18 mouse cellular contexts compared by ENCODE assay signal in genomic region chr7:109606994-109607610, GRCm38 (mm10).
DNase-seq lines count a peak whose midpoint lies in the region; ATAC-seq and TF ChIP-seq lines count a peak whose summit lies in the region.
"Had no signal": no experiment of that assay in that cellular context is flagged by ENCODE, and none has a peak within 500 bp of the region (broad histone marks: within the 10 kb centered on the region; RNA-seq: fewer than 3 reads in every experiment).

No protein-coding gene starts in this region.

- WGBS in heart, embryonic 16.5 days: 58% methylated on average over 7 of the region's 7 CpGs

- H3K9me3 ChIP-seq in heart, embryonic 16.5 days (replicated peaks; ENCODE audit: control insufficient read depth, low read length): no peaks in the 10 kb centered on the region
- H3K9me3 ChIP-seq: forebrain, embryonic 15.5 days; stomach, embryonic 15.5 days had no signal

- no peak for TF ChIP-seq CTCF in left cerebral cortex, adult 2 months (IDR thresholded peaks at IDR 0.05)

- peak; percentile 72 to 86 for DNase-seq in adrenal gland, adult (ENCODE audit: inconsistent age in 2 of 2, low spot score in 1 of 2)
- no peak for DNase-seq in adrenal gland, adult 18-20 months (ENCODE audit: low spot score in 2 of 2)
- peak; percentile 31 to 60 for DNase-seq in heart, adult 9 months (ENCODE audit: low spot score in 2 of 2)
- no peak for DNase-seq in heart, postnatal 36 days
- peak; percentile 83 for DNase-seq in R1 (ENCODE audit: low read depth, low spot score)
- DNase-seq in left cerebral cortex, adult 2 months (ENCODE audit: extremely low spot score in 1 of 2, low spot score in 2 of 2): no peak
- DNase-seq: cerebellum, adult 8-10 months; midbrain, embryonic 14.5 days had no signal

- H3K27me3 ChIP-seq in heart, embryonic 16.5 days (ENCODE audit: control insufficient read depth, insufficient read depth, low read length): no peaks in the 10 kb centered on the region
- H3K27me3 ChIP-seq: forebrain, embryonic 15.5 days; stomach, embryonic 15.5 days had no signal

- no peak for ATAC-seq in heart, embryonic 16.5 days (replicated peaks; ENCODE audit: extremely low read depth, insufficient read depth, low FRiP score)
- ATAC-seq in erythroid progenitor cell, adult 5-6 weeks (replicated peaks; ENCODE audit: low FRiP score, poor library complexity, severe bottlenecking): no peak
- ATAC-seq: forebrain, embryonic 15.5 days; hindbrain, embryonic 16.5 days; intestine, postnatal 0 days; lung, postnatal 0 days had no signal

- H3K27ac ChIP-seq in heart, embryonic 16.5 days (ENCODE audit: low read length): peak overlapping the region; percentile 64
- H3K27ac ChIP-seq in left cerebral cortex, adult 2 months: no peak overlapping the region
- H3K27ac ChIP-seq: forebrain, embryonic 15.5 days; kidney, postnatal 0 days; liver, embryonic 14.5 days; stomach, embryonic 15.5 days had no signal

- H3K4me3 ChIP-seq in heart, embryonic 16.5 days (ENCODE audit: low read length): no peak overlapping the region
- H3K4me3 ChIP-seq in left cerebral cortex, adult 2 months: no peak overlapping the region
- H3K4me3 ChIP-seq: erythroblast, embryonic 14.5 days; forebrain, embryonic 15.5 days; stomach, embryonic 15.5 days had no signal

- intact Hi-C loops in heart, postnatal 36 days (cut with DNase I): no loop called here
- intact Hi-C loops in left cerebral cortex, adult 2 months (cut with DNase I): no loop called here

- peak overlapping the region; percentile 58; the same call in 1 of the 2 replicates for H3K9ac ChIP-seq in heart, embryonic 16.5 days (ENCODE audit: low read length)
- H3K9ac ChIP-seq: forebrain, embryonic 15.5 days; liver, embryonic 14.5 days; stomach, embryonic 15.5 days had no signal

- peaks cover 47% of the 10 kb centered on the region for H3K4me1 ChIP-seq in heart, embryonic 16.5 days (ENCODE audit: control insufficient read depth, insufficient read depth, low read length)

- no peak overlapping the region for H3K4me2 ChIP-seq in heart, embryonic 16.5 days (ENCODE audit: low read depth, low read length)
- H3K4me2 ChIP-seq: forebrain, embryonic 15.5 days; stomach, embryonic 15.5 days had no signal

- no peaks in the 10 kb centered on the region for H3K36me3 ChIP-seq in heart, embryonic 16.5 days (ENCODE audit: control insufficient read depth, insufficient read depth)
- H3K36me3 ChIP-seq: forebrain, embryonic 15.5 days; stomach, embryonic 15.5 days had no signal

Comparison
In these comparisons a context has a peak if more than half of its experiments do, and no peak if none do; other contexts are left out.
1. DNase-seq: peak in adrenal gland, adult (2 of 2), heart, adult 9 months (2 of 2) and R1 (single experiment); none in adrenal gland, adult 18-20 months (0 of 2), heart, postnatal 36 days (0 of 2) and left cerebral cortex, adult 2 months (0 of 2).